ENCODE assay signal across 9 mouse cellular contexts in genomic region chr8:120607885-120608284, GRCm38 (mm10). TPM values are rescaled to one million over a fixed set of nuclear protein-coding genes. Genes with fewer than 3 reads are reported as not detected.
A peak's percentile ranks its signal among the peaks of the same experiment; 100 is the strongest.
DNase-seq lines count a peak whose midpoint lies in the region; ATAC-seq lines count a peak whose summit lies in the region.
"Had no signal": no experiment of that assay in that cellular context is flagged by ENCODE, and none has a peak within 500 bp of the region (broad histone marks: within the 10 kb centered on the region; RNA-seq: fewer than 3 reads in every experiment).

No protein-coding gene starts in this region.

- ATAC-seq in cerebellum, adult (ENCODE audit: insufficient number of reproducible peaks, low FRiP score, low TSS enrichment) = no peak
- ATAC-seq in heart, embryonic 12.5 days (ENCODE audit: insufficient number of reproducible peaks, low FRiP score) = no peak

- peaks cover 31% of the 10 kb centered on the region for H3K27me3 ChIP-seq in embryonic facial prominence, embryonic 10.5 days (replicated peaks; ENCODE audit: low read depth, poor library complexity, severe bottlenecking)
- H3K27me3 ChIP-seq in heart, embryonic 12.5 days (replicated peaks) = peaks cover 4% of the 10 kb centered on the region; the same call in 1 of the 2 replicates

- peaks cover 17% of the 10 kb centered on the region for H3K4me1 ChIP-seq in embryonic facial prominence, embryonic 10.5 days
- no peaks in the 10 kb centered on the region for H3K4me1 ChIP-seq in heart, embryonic 12.5 days (replicated peaks)

- WGBS in embryonic facial prominence, embryonic 10.5 days = 17% methylated on average over 7 of the region's 7 CpGs
- WGBS in heart, embryonic 12.5 days = 11% methylated on average over 7 of the region's 7 CpGs

- H3K36me3 ChIP-seq in embryonic facial prominence, embryonic 10.5 days (replicated peaks) = no peaks in the 10 kb centered on the region
- no peaks in the 10 kb centered on the region for H3K36me3 ChIP-seq in heart, embryonic 12.5 days

- no peaks in the 10 kb centered on the region for H3K9me3 ChIP-seq in embryonic facial prominence, embryonic 10.5 days
- H3K9me3 ChIP-seq in heart, embryonic 12.5 days (replicated peaks) = 0 out of 2 replicates have a peak, but pooled peaks cover 4% of the 10 kb centered on the region

- H3K27ac ChIP-seq in embryonic facial prominence, embryonic 10.5 days (replicated peaks) = no peak overlapping the region
- no peak overlapping the region for H3K27ac ChIP-seq in heart, embryonic 12.5 days (ENCODE audit: poor library complexity, severe bottlenecking)
- H3K27ac ChIP-seq: macrophage had no signal

- H3K9ac ChIP-seq in heart, embryonic 12.5 days = 0 out of 2 replicates have a peak overlapping the region, but pooled peaks have one; percentile 3

- DNase-seq in cerebellum, adult 11 months = peak; percentile 68
- DNase-seq in adrenal gland, adult 8-10 months = peak; percentile 42
- peak; percentile 76 for DNase-seq in embryonic facial prominence, embryonic 10.5 days (ENCODE audit: low spot score)
- peak; percentile 89 to 90 for DNase-seq in layer of hippocampus, postnatal 10 days (ENCODE audit: low spot score in 2 of 2)
- DNase-seq in lung, postnatal 14 days = peak; percentile 88
- DNase-seq in skeletal muscle tissue, adult 2 months (ENCODE audit: low read depth, low spot score) = peak; percentile 50

- H3K4me2 ChIP-seq in heart, embryonic 12.5 days = no peak overlapping the region

- no peak overlapping the region for H3K4me3 ChIP-seq in embryonic facial prominence, embryonic 10.5 days
- H3K4me3 ChIP-seq in heart, embryonic 12.5 days = no peak overlapping the region

RNA-seq across cellular contexts. Expression of gene Gins2, which starts 18.8 kb away (rescaled TPM):
- total RNA-seq in adrenal gland, adult 8-10 months (2022) = 1 to 10 TPM; 5.2 to 10.0 (median 6.5) TPM
- polyA plus RNA-seq in embryonic facial prominence, embryonic 10.5 days (2016; fragmentation: Nextera tagmentation; extraction: Ambion mirVana) = 156 TPM in 2 replicates
- 63.4 and 66.8 TPM in 2 replicates for polyA plus RNA-seq in heart, embryonic 12.5 days (2016; fragmentation: Nextera tagmentation; extraction: Ambion mirVana)
- total RNA-seq in layer of hippocampus, postnatal 10 days (2021) = 1 to 10 TPM; 2.5 to 4.2 TPM

RNA-seq across cellular contexts. Expression of gene 1190005I06Rik, which starts 39.5 kb away (rescaled TPM):
- 10 to 100 TPM in 1 of 4 experiments, 1 to 10 TPM in 3; 5.6 to 10.8 (median 7.9) TPM for total RNA-seq in adrenal gland, adult 8-10 months (2022)
- polyA plus RNA-seq in embryonic facial prominence, embryonic 10.5 days (2016; fragmentation: Nextera tagmentation; extraction: Ambion mirVana) = 2.9 and 3.8 TPM in 2 replicates
- 3.5 and 6.7 TPM in 2 replicates for polyA plus RNA-seq in heart, embryonic 12.5 days (2016; fragmentation: Nextera tagmentation; extraction: Ambion mirVana)
- total RNA-seq in layer of hippocampus, postnatal 10 days (2021) = 10 to 100 TPM in 1 of 2 experiments, 1 to 10 TPM in 1; 9.0 to 13.1 TPM

RNA-seq across cellular contexts. Expression of gene Gm27021, which starts 60.0 kb away (rescaled TPM):
- 1 to 10 TPM in 1 of 4 experiments, not detected in 3; 1.4 TPM for total RNA-seq in adrenal gland, adult 8-10 months (2022)
- polyA plus RNA-seq in embryonic facial prominence, embryonic 10.5 days (2016; fragmentation: Nextera tagmentation; extraction: Ambion mirVana) = 3.7 and 4.2 TPM in 2 replicates
- polyA plus RNA-seq in heart, embryonic 12.5 days (2016; fragmentation: Nextera tagmentation; extraction: Ambion mirVana) = 0.72 TPM in 1 of 2 replicates, not detected in the other
- total RNA-seq in layer of hippocampus, postnatal 10 days (2021) = under 1 TPM in 1 of 2 experiments, not detected in 1; 0.51 TPM
- polyA plus RNA-seq: macrophage had no signal
